In the genomic region with DNA sequence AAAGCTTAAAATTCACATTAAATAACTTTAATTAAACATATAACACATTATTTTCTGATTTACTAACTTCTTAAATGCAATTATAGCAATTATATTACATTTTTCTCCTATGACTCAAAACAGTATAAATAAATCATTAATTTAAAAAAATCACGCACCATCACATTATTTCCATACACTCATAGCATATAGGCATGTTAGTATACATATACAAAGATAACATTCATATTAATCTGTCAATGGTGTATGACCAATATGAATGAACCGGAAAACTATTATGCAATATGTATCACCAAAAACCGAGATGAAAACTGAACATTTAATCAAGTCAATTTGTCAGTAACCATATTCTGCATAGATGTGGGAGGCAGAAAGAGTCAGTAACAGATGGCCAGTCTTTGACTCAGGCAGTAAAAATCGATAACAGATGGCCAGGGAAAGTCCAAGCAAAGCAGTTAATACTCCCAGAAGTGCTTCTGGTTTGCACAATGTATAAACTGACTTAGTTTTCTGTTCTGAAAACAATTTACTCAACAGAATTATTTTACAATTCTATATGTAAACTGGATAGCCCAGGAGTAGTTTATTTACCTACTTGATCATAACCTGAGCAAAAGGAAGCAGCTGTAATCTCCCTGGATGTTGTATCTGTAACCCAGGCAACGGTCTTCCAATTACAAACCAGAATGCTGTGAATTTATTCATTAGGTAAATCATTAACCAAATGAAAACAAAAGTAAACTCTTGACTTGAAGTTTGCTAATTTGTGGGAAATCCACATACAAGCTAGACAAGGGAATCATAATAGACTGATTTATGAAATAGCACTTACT, we compare ENCODE assay signal across 13 mouse cellular contexts.
DNase-seq lines count a peak whose midpoint lies in the region; ATAC-seq lines count a peak whose summit lies in the region.
"Had no signal": no experiment of that assay in that cellular context is flagged by ENCODE, and none has a peak within 500 bp of the region (broad histone marks: within the 10 kb centered on the region; RNA-seq: fewer than 3 reads in every experiment).

No protein-coding gene starts in this region.

- no peak overlapping the region for H3K4me3 ChIP-seq in midbrain, embryonic 13.5 days (replicated peaks)
- no peak overlapping the region for H3K4me3 ChIP-seq in midbrain, embryonic 16.5 days (ENCODE audit: low read depth, low read length)
- H3K4me3 ChIP-seq in forebrain, embryonic 15.5 days, result no peak overlapping the region
- H3K4me3 ChIP-seq in intestine, embryonic 16.5 days (ENCODE audit: low read length), result no peak overlapping the region
- H3K4me3 ChIP-seq in stomach, embryonic 15.5 days (replicated peaks), result no peak overlapping the region
- H3K4me3 ChIP-seq: embryonic facial prominence, embryonic 15.5 days; liver, embryonic 13.5 days; megakaryocyte, embryonic 14.5 days had no signal

- 0 out of 2 replicates have a peak, but pooled peaks cover 3% of the 10 kb centered on the region for H3K4me1 ChIP-seq in midbrain, embryonic 13.5 days (replicated peaks)
- no peaks in the 10 kb centered on the region for H3K4me1 ChIP-seq in midbrain, embryonic 16.5 days (ENCODE audit: control insufficient read depth, insufficient read depth, low read length)
- H3K4me1 ChIP-seq in forebrain, embryonic 15.5 days, result no peaks in the 10 kb centered on the region
- H3K4me1 ChIP-seq in intestine, embryonic 16.5 days (ENCODE audit: control insufficient read depth, insufficient read depth, low read length), result no peaks in the 10 kb centered on the region
- H3K4me1 ChIP-seq in stomach, embryonic 15.5 days, result no peaks in the 10 kb centered on the region
- H3K4me1 ChIP-seq: embryonic facial prominence, embryonic 15.5 days; liver, embryonic 13.5 days; megakaryocyte, embryonic 14.5 days had no signal

- H3K9me3 ChIP-seq in midbrain, embryonic 13.5 days, result no peaks in the 10 kb centered on the region
- H3K9me3 ChIP-seq in midbrain, embryonic 16.5 days (replicated peaks; ENCODE audit: control insufficient read depth, low read length, poor library complexity, severe bottlenecking), result no peaks in the 10 kb centered on the region
- no peaks in the 10 kb centered on the region for H3K9me3 ChIP-seq in forebrain, embryonic 15.5 days
- H3K9me3 ChIP-seq in intestine, embryonic 16.5 days (ENCODE audit: control insufficient read depth, low read length), result no peaks in the 10 kb centered on the region
- no peaks in the 10 kb centered on the region for H3K9me3 ChIP-seq in stomach, embryonic 15.5 days
- H3K9me3 ChIP-seq: embryonic facial prominence, embryonic 15.5 days; liver, embryonic 13.5 days; megakaryocyte, embryonic 14.5 days had no signal

- H3K9ac ChIP-seq in midbrain, embryonic 13.5 days (replicated peaks), result no peak overlapping the region
- H3K9ac ChIP-seq in midbrain, embryonic 16.5 days (ENCODE audit: low read depth, low read length), result no peak overlapping the region
- H3K9ac ChIP-seq in forebrain, embryonic 15.5 days (replicated peaks), result no peak overlapping the region
- H3K9ac ChIP-seq in intestine, embryonic 16.5 days (ENCODE audit: low read depth, low read length), result no peak overlapping the region
- H3K9ac ChIP-seq in stomach, embryonic 15.5 days, result no peak overlapping the region
- H3K9ac ChIP-seq: embryonic facial prominence, embryonic 15.5 days; liver, embryonic 13.5 days had no signal

- no peak overlapping the region for H3K4me2 ChIP-seq in midbrain, embryonic 13.5 days (replicated peaks)
- no peak overlapping the region for H3K4me2 ChIP-seq in midbrain, embryonic 16.5 days (ENCODE audit: low read length)
- H3K4me2 ChIP-seq in forebrain, embryonic 15.5 days (replicated peaks), result no peak overlapping the region
- H3K4me2 ChIP-seq in intestine, embryonic 16.5 days (ENCODE audit: low read depth, low read length), result no peak overlapping the region
- H3K4me2 ChIP-seq in stomach, embryonic 15.5 days, result no peak overlapping the region
- H3K4me2 ChIP-seq: embryonic facial prominence, embryonic 15.5 days; liver, embryonic 13.5 days had no signal

- no peaks in the 10 kb centered on the region for H3K36me3 ChIP-seq in midbrain, embryonic 13.5 days
- H3K36me3 ChIP-seq in midbrain, embryonic 16.5 days (ENCODE audit: control insufficient read depth, insufficient read depth, low read length), result no peaks in the 10 kb centered on the region
- H3K36me3 ChIP-seq in forebrain, embryonic 15.5 days, result no peaks in the 10 kb centered on the region
- H3K36me3 ChIP-seq in intestine, embryonic 16.5 days (ENCODE audit: control insufficient read depth, insufficient read depth, low read length), result no peaks in the 10 kb centered on the region
- no peaks in the 10 kb centered on the region for H3K36me3 ChIP-seq in stomach, embryonic 15.5 days
- H3K36me3 ChIP-seq: embryonic facial prominence, embryonic 15.5 days; liver, embryonic 13.5 days had no signal

- no peaks in the 10 kb centered on the region for H3K27me3 ChIP-seq in midbrain, embryonic 13.5 days
- no peaks in the 10 kb centered on the region for H3K27me3 ChIP-seq in midbrain, embryonic 16.5 days (ENCODE audit: control insufficient read depth, insufficient read depth, low read depth, low read length)
- no peaks in the 10 kb centered on the region for H3K27me3 ChIP-seq in forebrain, embryonic 15.5 days
- no peaks in the 10 kb centered on the region for H3K27me3 ChIP-seq in intestine, embryonic 16.5 days (replicated peaks; ENCODE audit: control insufficient read depth, insufficient read depth, low read length)
- no peaks in the 10 kb centered on the region for H3K27me3 ChIP-seq in stomach, embryonic 15.5 days (replicated peaks)
- H3K27me3 ChIP-seq: embryonic facial prominence, embryonic 15.5 days; liver, embryonic 13.5 days; megakaryocyte, embryonic 14.5 days had no signal

- ATAC-seq in midbrain, embryonic 13.5 days, result peak; percentile 72; the same call in 1 of the 2 replicates
- ATAC-seq in midbrain, embryonic 16.5 days, result no peak
- ATAC-seq in forebrain, embryonic 15.5 days (replicated peaks), result peak; percentile 66
- ATAC-seq in intestine, embryonic 16.5 days, result peak; percentile 76
- peak; percentile 53; the same call in 1 of the 2 replicates for ATAC-seq in stomach, embryonic 15.5 days (ENCODE audit: insufficient read depth, low FRiP score, low read depth)
- ATAC-seq: activated CD4-positive, CD25-positive, alpha-beta regulatory T cell, adult 4 months had no signal

- WGBS in midbrain, embryonic 13.5 days, result 71% methylated on average over 5 of the region's 5 CpGs
- 59% methylated on average over 5 of the region's 5 CpGs for WGBS in midbrain, embryonic 16.5 days
- 64% methylated on average over 5 of the region's 5 CpGs for WGBS in forebrain, embryonic 15.5 days
- 55% methylated on average over 5 of the region's 5 CpGs for WGBS in intestine, embryonic 16.5 days
- WGBS in stomach, embryonic 15.5 days, result 50% methylated on average over 5 of the region's 5 CpGs

- DNase-seq in Muller cell, postnatal 12 days (ENCODE audit: inconsistent ontology term), result no peak
- no peak for DNase-seq in lung, postnatal 36 days
- no peak for DNase-seq in cerebellum, adult 18-20 months
- DNase-seq: gastrocnemius, postnatal 10 days; liver, embryonic 13.5 days had no signal

- no peak overlapping the region for H3K27ac ChIP-seq in midbrain, embryonic 13.5 days
- no peak overlapping the region for H3K27ac ChIP-seq in midbrain, embryonic 16.5 days (ENCODE audit: low read length)
- no peak overlapping the region for H3K27ac ChIP-seq in forebrain, embryonic 15.5 days (replicated peaks)
- H3K27ac ChIP-seq in intestine, embryonic 16.5 days (ENCODE audit: low read length), result no peak overlapping the region
- no peak overlapping the region for H3K27ac ChIP-seq in stomach, embryonic 15.5 days
- H3K27ac ChIP-seq: embryonic facial prominence, embryonic 15.5 days; liver, embryonic 13.5 days had no signal
